Mouse (Mus musculus) liver, postnatal 0 days (tissue): ENCODE results near the gene Nbl1.

Experiments used
- CTCF ChIP-seq: sonication (generic); IDR thresholded peaks from 2 replicates; pipeline ENCODE4 v1.5.1; 2016; ENCODE audit warnings: antibody characterized with exemption, low read depth
- EP300 ChIP-seq: IDR thresholded peaks from 2 replicates; pipeline ENCODE4 v1.6.1; 2016; ENCODE audit warnings: antibody characterized with exemption, low read depth, mild to moderate bottlenecking

DNA sequence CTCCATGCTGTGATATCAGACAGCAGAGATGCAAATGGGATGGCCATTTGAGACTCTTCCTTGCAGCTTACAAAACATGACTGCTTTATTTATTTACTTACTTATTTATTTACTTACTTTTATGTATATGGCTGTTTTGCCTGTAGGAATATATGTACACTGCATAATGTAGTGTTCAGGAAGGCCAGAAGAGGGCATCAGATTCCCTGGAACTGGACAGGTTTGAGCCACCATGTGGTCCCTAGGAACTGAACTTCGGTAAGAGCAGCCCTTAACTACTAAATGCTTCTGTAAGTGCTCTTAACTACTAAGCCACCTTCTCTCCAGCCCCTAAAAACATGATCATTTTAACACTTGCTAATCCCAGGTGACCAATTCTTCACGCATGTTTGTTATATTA is 14.5 kb downstream of the Nbl1 start:
- TF ChIP-seq CTCF: peak; percentile 50
- TF ChIP-seq EP300: no peak
